Mouse (Mus musculus) heart, embryonic 14.5 days (tissue): ENCODE results near the gene Cep112. TPM values are rescaled to one million over a fixed set of nuclear protein-coding genes. Genes with fewer than 3 reads are reported as not detected.
A peak's percentile ranks its signal among the peaks of the same experiment; 100 is the strongest.

Experiments used
- ATAC-seq: fragments of 200-750 bp; cut with Nextera tagmentation; 2 replicates; pipeline ENCODE4 v1.8.0; 2017; ENCODE audit warnings: low read depth, moderate TSS enrichment; ENCODE audit not compliant: insufficient number of reproducible peaks, insufficient read depth, low FRiP score
- H3K27ac ChIP-seq, 2 experiments: fragments of 200-500 bp in 1 of 2; fragments of 300-500 bp in 1 of 2; sonication (generic) in 1 of 2; replicated peaks in 1 of 2; 2 replicates each; pipeline ENCODE4 v1.5.1; 2012 to 2014; ENCODE audit warnings: low read depth in 2 of 2, low read length in 2 of 2, control low read depth in 1 of 2, mild to moderate bottlenecking in 1 of 2, mixed read lengths in 1 of 2; ENCODE audit not compliant: control insufficient read depth in 1 of 2, insufficient read depth in 1 of 2
- H3K27me3 ChIP-seq: fragments of 300-500 bp; sonication (generic); 2 replicates; pipeline ENCODE4 v1.6.1; 2014; ENCODE audit warnings: mild to moderate bottlenecking, low read length, control low read depth; ENCODE audit not compliant: control insufficient read depth, insufficient read depth
- H3K36me3 ChIP-seq: fragments of 300-500 bp; sonication (generic); 2 replicates; pipeline ENCODE4 v1.6.1; 2014; ENCODE audit warnings: mild to moderate bottlenecking, control low read depth, low read length, mixed read lengths; ENCODE audit not compliant: control insufficient read depth, insufficient read depth
- H3K4me1 ChIP-seq, 2 experiments: fragments of 200-500 bp in 1 of 2; fragments of 300-500 bp in 1 of 2; sonication (generic) in 1 of 2; 2 replicates each; pipeline ENCODE4 v1.6.1; 2012 to 2014; ENCODE audit warnings: low read length in 2 of 2, control low read depth in 1 of 2, mixed read lengths in 1 of 2; ENCODE audit not compliant: control insufficient read depth in 2 of 2, insufficient read depth in 2 of 2
- H3K4me2 ChIP-seq: fragments of 300-500 bp; sonication (generic); 2 replicates; pipeline ENCODE4 v1.6.1; 2014; ENCODE audit warnings: mild to moderate bottlenecking, low read length
- H3K4me3 ChIP-seq, 2 experiments: fragments of 200-500 bp in 1 of 2; fragments of 300-500 bp in 1 of 2; sonication (generic) in 1 of 2; 2 replicates each; pipeline ENCODE4 v1.5.1; 2012 to 2014; ENCODE audit warnings: low read length in 2 of 2, mild to moderate bottlenecking in 2 of 2, control low read depth in 1 of 2, low read depth in 1 of 2, moderate library complexity in 1 of 2; ENCODE audit not compliant: control insufficient read depth in 1 of 2, insufficient read depth in 1 of 2
- H3K9ac ChIP-seq: fragments of 300-500 bp; sonication (generic); 2 replicates; pipeline ENCODE4 v1.6.1; 2014; ENCODE audit warnings: mild to moderate bottlenecking, low read length
- H3K9me3 ChIP-seq: fragments of 300-500 bp; sonication (generic); 2 replicates; pipeline ENCODE4 v1.6.1; 2016; ENCODE audit warnings: low read length, control low read depth; ENCODE audit not compliant: control insufficient read depth
- WGBS: fragments of 180-500 bp; shearing (Covaris S2); extraction: QIAGEN DNeasy Blood & Tissue Kit; methylation state at CpG from one replicate; pipeline ENCODE4 v1.1.7; 2014; 5-methylcytosine and 5-hydroxymethylcytosine counted together
- polyA plus RNA-seq: library from polyadenylated mRNA; unstranded; fragments of >200 nt; fragmentation: Nextera tagmentation; extraction: Ambion mirVana; gene quantifications from 2 replicates; pipeline ENCODE4 v1.2.1, GENCODE M21; 2014

Gene Cep112
- polyA plus RNA-seq, 1 experiment from 2014 or later = 9.2 TPM

- Histone ChIP-seq H3K4me1 (no peaks in the 10 kb centered on the region), H3K9me3 (0 out of 2 replicates have a peak, but pooled peaks cover 6% of the 10 kb centered on the region), H3K4me2 (no peak overlapping the region), H3K4me3 (no peak overlapping the region), H3K27ac (no peak overlapping the region), H3K9ac (no peak overlapping the region), H3K27me3 (no peaks in the 10 kb centered on the region), H3K36me3 (peaks cover 4% of the 10 kb centered on the region; the same call in 1 of the 2 replicates)
- 32% methylated on average over 3 of the region's 3 CpGs for WGBS
- no peak for ATAC-seq
Observed at GRCm38 (mm10) chr11:108449811-108450210, 24.8 kb downstream of the Cep112 start.

- Histone ChIP-seq H3K9ac (no peak overlapping the region), H3K36me3 (no peaks in the 10 kb centered on the region), H3K4me1 (peaks cover 0 to 7% of the 10 kb centered on the region in 2 experiments; a peak in 2 of 4 replicates)
Observed at GRCm38 (mm10) chr11:108459599-108459998, 34.6 kb downstream of the Cep112 start.

GRCm38 (mm10) chr11:108464138-108464537 lies 39.1 kb downstream of the Cep112 start:
- no peaks in the 10 kb centered on the region for H3K9me3 ChIP-seq
- no peaks in the 10 kb centered on the region for H3K36me3 ChIP-seq
- WGBS = 11% methylated on average over 8 of the region's 8 CpGs
- no peaks in the 10 kb centered on the region for H3K27me3 ChIP-seq
- H3K4me1 ChIP-seq = peaks cover 0 to 10% of the 10 kb centered on the region in 2 experiments; a peak in 2 of 4 replicates
- H3K27ac ChIP-seq = no peak overlapping the region
- no peak overlapping the region for H3K9ac ChIP-seq
- no peak for ATAC-seq
- H3K4me2 ChIP-seq = peak overlapping the region; percentile 32
- no peak overlapping the region for H3K4me3 ChIP-seq

More at GRCm38 (mm10) chr11:108459599-108459998, 34.6 kb downstream of the Cep112 start:
- no peaks in the 10 kb centered on the region for H3K27me3 ChIP-seq
- no peak overlapping the region for H3K4me2 ChIP-seq
- no peak overlapping the region for H3K27ac ChIP-seq
- H3K9me3 ChIP-seq = 0 out of 2 replicates have a peak, but pooled peaks cover 4% of the 10 kb centered on the region
- WGBS = 67% methylated on average over 3 of the region's 3 CpGs
- no peak overlapping the region for H3K4me3 ChIP-seq
- ATAC-seq = no peak

- no peak for ATAC-seq
- no peaks in the 10 kb centered on the region for H3K27me3 ChIP-seq
- no peaks in the 10 kb centered on the region for H3K9me3 ChIP-seq
- H3K4me1 ChIP-seq = peaks cover 0 to 10% of the 10 kb centered on the region in 2 experiments; a peak in 2 of 4 replicates
- no peak overlapping the region for H3K4me3 ChIP-seq
- 76% methylated on average over 4 of the region's 4 CpGs for WGBS
- H3K36me3 ChIP-seq = no peaks in the 10 kb centered on the region
- H3K4me2 ChIP-seq = peak overlapping the region; percentile 32
- H3K27ac ChIP-seq = no peak overlapping the region
- no peak overlapping the region for H3K9ac ChIP-seq
Observed at GRCm38 (mm10) chr11:108464715-108465301, 39.8 kb downstream of the Cep112 start.

- no peak for ATAC-seq
- Histone ChIP-seq H3K36me3 (no peaks in the 10 kb centered on the region), H3K9me3 (no peaks in the 10 kb centered on the region), H3K4me2 (no peak overlapping the region), H3K9ac (no peak overlapping the region), H3K27me3 (no peaks in the 10 kb centered on the region), H3K4me3 (no peak overlapping the region), H3K27ac (no peak overlapping the region), H3K4me1 (peaks cover 0 to 2% of the 10 kb centered on the region in 2 experiments; a peak in 1 of 4 replicates)
- WGBS = 46% methylated on average over 7 of the region's 7 CpGs
Observed at GRCm38 (mm10) chr11:108475738-108476137, 50.7 kb downstream of the Cep112 start.

GRCm38 (mm10) chr11:108476226-108476625 lies 51.2 kb downstream of the Cep112 start:
- Histone ChIP-seq H3K27ac (no peak overlapping the region), H3K4me1 (peaks cover 0 to 2% of the 10 kb centered on the region in 2 experiments; a peak in 1 of 4 replicates), H3K36me3 (no peaks in the 10 kb centered on the region), H3K9me3 (no peaks in the 10 kb centered on the region), H3K9ac (no peak overlapping the region), H3K4me3 (no peak overlapping the region), H3K27me3 (no peaks in the 10 kb centered on the region), H3K4me2 (no peak overlapping the region)
- 76% methylated on average over 1 of the region's 1 CpGs for WGBS
- ATAC-seq = no peak

- 0 out of 2 replicates have a peak, but pooled peaks cover 4% of the 10 kb centered on the region for H3K36me3 ChIP-seq
Observed at GRCm38 (mm10) chr11:108483976-108484375, 59.0 kb downstream of the Cep112 start.

More at GRCm38 (mm10) chr11:108483976-108484375, 59.0 kb downstream of the Cep112 start:
- Histone ChIP-seq H3K27ac (no peak overlapping the region), H3K4me3 (no peak overlapping the region), H3K4me2 (no peak overlapping the region), H3K9ac (no peak overlapping the region), H3K4me1 (peaks cover 0 to 5% of the 10 kb centered on the region in 2 experiments; a peak in 1 of 4 replicates), H3K9me3 (no peaks in the 10 kb centered on the region), H3K27me3 (no peaks in the 10 kb centered on the region)
- no peak for ATAC-seq
- WGBS = 80% methylated on average over 4 of the region's 4 CpGs
